Mouse (Mus musculus) CH12.LX (cell line): ENCODE results near the gene Tmem104.

Experiments
- BHLHE40 ChIP-seq: IDR thresholded peaks from 2 replicates; pipeline ENCODE4 v1.6.1; 2011; ENCODE audit warnings: mild to moderate bottlenecking, low read depth, low read length, improper control_type of control experiment
- CHD2 ChIP-seq: IDR thresholded peaks from 2 replicates; pipeline ENCODE4 v1.6.1; 2011; ENCODE audit warnings: low read length, improper control_type of control experiment
- CTCF ChIP-seq, 2 experiments: IDR thresholded peaks in 1 of 2; conservative IDR thresholded peaks in 1 of 2; 2 replicates each; pipeline ENCODE4 v1.5.1; 2011 to 2012; ENCODE audit warnings: low read depth in 2 of 2, low read length in 2 of 2, improper control_type of control experiment in 1 of 2, inconsistent platforms in 1 of 2, mild to moderate bottlenecking in 1 of 2, moderate library complexity in 1 of 2
- E2F4 ChIP-seq: IDR thresholded peaks from 2 replicates; pipeline ENCODE4 v1.6.1; 2011; ENCODE audit warnings: low read depth, low read length, improper control_type of control experiment; ENCODE audit not compliant: insufficient replicate concordance
- EP300 ChIP-seq: IDR thresholded peaks from 2 replicates; pipeline ENCODE4 v1.6.1; 2011; ENCODE audit warnings: low read length, improper control_type of control experiment
- HCFC1 ChIP-seq: IDR thresholded peaks from 2 replicates; pipeline ENCODE4 v1.6.1; 2012; ENCODE audit warnings: low read depth, mild to moderate bottlenecking, inconsistent platforms, low read length, improper control_type of control experiment
- MXI1 ChIP-seq: IDR thresholded peaks from 2 replicates; pipeline ENCODE4 v1.6.1; 2011; ENCODE audit warnings: mild to moderate bottlenecking, low read depth, low read length, improper control_type of control experiment
- NRF1 ChIP-seq: IDR thresholded peaks from 2 replicates; pipeline ENCODE4 v1.6.1; 2014; ENCODE audit warnings: low read depth, mild to moderate bottlenecking, inconsistent platforms, low read length, improper control_type of control experiment, moderate library complexity
- POLR2A ChIP-seq: IDR thresholded peaks from 2 replicates; pipeline ENCODE4 v1.6.1; 2011; ENCODE audit warnings: low read depth, mild to moderate bottlenecking, improper control_type of control experiment, low read length
- POLR2AphosphoS2 ChIP-seq: IDR thresholded peaks from 2 replicates; pipeline ENCODE4 v1.6.1; 2011; ENCODE audit warnings: low read depth, low read length, improper control_type of control experiment
- RAD21 ChIP-seq: IDR thresholded peaks from 2 replicates; pipeline ENCODE4 v1.6.1; 2011; ENCODE audit warnings: low read depth, mild to moderate bottlenecking, low read length, improper control_type of control experiment, moderate library complexity
- SMC3 ChIP-seq: IDR thresholded peaks from 2 replicates; pipeline ENCODE4 v1.6.1; 2011; ENCODE audit warnings: low read depth, low read length, improper control_type of control experiment
- USF2 ChIP-seq: conservative IDR thresholded peaks from 2 replicates; pipeline ENCODE4 v1.6.1; 2011; ENCODE audit warnings: low read depth, low read length, improper control_type of control experiment

- TF ChIP-seq EP300 (no peak), POLR2A (no peak), MXI1 (no peak), CTCF (conservative IDR thresholded peaks at IDR 0.05 in 1 of 2, IDR thresholded peaks at IDR 0.05 in 1 of 2; ENCODE audit: low read depth in 2 of 2, low read length in 2 of 2) (peak; percentile 88 to 99), NRF1 (peak; percentile 23; the same call in 1 of the 2 replicates), E2F4 (no peak), CHD2 (no peak), SMC3 (peak; percentile 99), POLR2AphosphoS2 (no peak), RAD21 (peak; percentile 98), BHLHE40 (no peak), HCFC1 (no peak), USF2 (no peak)
Observed at GRCm38 (mm10) chr11:115202316-115202715, 15.0 kb downstream of the Tmem104 start.
